Mouse (Mus musculus): ENCODE data around the gene Eng.

DNA sequence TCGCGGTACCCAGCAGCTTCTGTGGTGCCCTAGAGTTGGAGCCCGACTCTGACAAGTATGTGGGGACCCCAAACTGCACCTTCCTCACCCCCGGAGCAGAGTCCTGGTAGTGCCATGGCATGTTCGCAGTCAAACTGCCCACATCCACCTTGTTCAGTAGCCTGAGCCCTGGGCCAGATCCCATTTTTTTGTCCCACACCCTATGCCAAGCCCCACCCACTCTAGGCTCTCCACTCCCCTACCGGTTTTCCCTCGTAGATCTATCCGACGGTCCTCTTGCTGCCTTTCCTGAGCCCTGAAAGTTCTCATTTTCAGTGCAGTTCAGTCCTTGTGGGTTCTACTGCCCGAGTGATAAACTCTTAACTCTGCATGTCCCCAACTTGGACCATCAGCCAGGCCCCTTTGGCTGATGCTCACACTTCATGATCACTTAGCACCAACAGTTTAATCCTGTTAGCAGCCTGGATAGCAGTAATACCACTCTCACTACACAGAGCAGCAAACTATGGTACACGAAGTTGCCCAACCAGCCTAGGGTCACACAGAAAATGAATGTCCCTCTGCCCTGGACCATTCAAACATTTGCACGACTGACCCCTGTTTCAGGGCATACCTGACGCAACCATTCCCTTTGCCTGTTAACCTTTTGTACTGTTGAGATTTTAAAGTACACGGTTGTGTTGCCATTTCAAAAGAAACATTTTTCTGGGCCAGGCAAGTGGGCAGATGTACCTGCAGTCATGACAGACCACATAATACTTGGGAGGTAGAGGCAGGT, 54.8 kb downstream of the Eng start:
- TF ChIP-seq CTCF (IDR thresholded peaks at IDR 0.05): no peak
- TF ChIP-seq EP300 (IDR thresholded peaks at IDR 0.05; ENCODE audit: insufficient read depth, low read depth, low read length): no peak

Data from heart, adult 2 months (tissue).